Mouse (Mus musculus) left cerebral cortex, adult 8-10 months (tissue): ENCODE measurements around the gene Olfr845. TPM values are rescaled to one million over a fixed set of nuclear protein-coding genes. Genes with fewer than 3 reads are reported as not detected.

Experiments
- DNase-seq, 2 experiments: peaks; one replicate each; pipeline ENCODE4 v3.0.0; 2022; ENCODE audit warnings: low spot score in 2 of 2
- total RNA-seq, 4 experiments: library from RNA; stranded (reverse); gene quantifications; 2 replicates each; pipeline ENCODE4 v1.2.4; 2022

Olfr845 gene
- total RNA-seq: not detected

GRCm38 (mm10) chr9:19336157-19336556, at the start of gene Olfr845:
TSS of gene Olfr845 (plus strand) at chr9:19336457.
- no peak for DNase-seq

- DNase-seq: no peak
These were observed 20.2 kb upstream of the Olfr845 start, which contains the start of gene Olfr844 for GRCm38 (mm10) chr9:19316047-19316446. TSS of gene Olfr844 (plus strand) at chr9:19316347.

- DNase-seq: no peak
These were observed 27.6 kb downstream of the Olfr845 start, which contains the start of gene Olfr846 for GRCm38 (mm10) chr9:19363905-19364304. TSS of gene Olfr846 (minus strand) at chr9:19364005.

GRCm38 (mm10) chr9:19378569-19378968, 42.3 kb downstream of the Olfr845 start, which contains the start of gene Olfr847:
TSS of gene Olfr847 (minus strand) at chr9:19378669.
- DNase-seq: no peak

Other genes starting within 250 kb of the Olfr845 start
- gene Olfr836, start 216.1 kb upstream of the Olfr845 start, total RNA-seq: not detected
- not detected for gene Olfr837, start 200.1 kb upstream of the Olfr845 start, total RNA-seq
- gene Olfr839-ps1, start 159.1 kb upstream of the Olfr845 start, total RNA-seq: under 1 TPM; 0.05 to 0.07 (median 0.05) TPM
- not detected for gene Olfr843, start 84.5 kb upstream of the Olfr845 start, total RNA-seq
- not detected for gene Olfr844, start 20.1 kb upstream of the Olfr845 start, total RNA-seq
- not detected for gene Olfr846, start 27.5 kb downstream of the Olfr845 start, total RNA-seq
- not detected for gene Olfr847, start 42.2 kb downstream of the Olfr845 start, total RNA-seq
- gene Olfr849, start 103.8 kb downstream of the Olfr845 start, total RNA-seq: not detected
- not detected for gene Olfr850, start 141.8 kb downstream of the Olfr845 start, total RNA-seq
- not detected for gene Olfr851, start 156.8 kb downstream of the Olfr845 start, total RNA-seq
- not detected for gene Olfr853, start 204.6 kb downstream of the Olfr845 start, total RNA-seq
- not detected for gene Olfr854, start 230.9 kb downstream of the Olfr845 start, total RNA-seq
- gene Olfr855, start 246.2 kb downstream of the Olfr845 start, total RNA-seq: not detected